Mouse (Mus musculus) MEL (cell line): Measurements from ENCODE around the gene Kmo. TPM values are rescaled to one million over a fixed set of nuclear protein-coding genes. Genes with fewer than 3 reads are reported as not detected.

Experiments
- DNase-seq: peaks from one replicate; pipeline ENCODE4 v3.0.0; 2011; ENCODE audit warnings: low read depth, low spot score
- H3K27ac ChIP-seq: 2 replicates; pipeline ENCODE4 v1.5.1; 2012; ENCODE audit warnings: low read depth, mild to moderate bottlenecking, control low read depth, low read length, moderate library complexity; ENCODE audit not compliant: control insufficient read depth
- H3K27me3 ChIP-seq, 2 experiments: fragments of 150-350 bp in 1 of 2; sonication (generic) in 1 of 2; 2 replicates each; pipeline ENCODE4 v1.6.1; 2012; ENCODE audit warnings: low read length in 2 of 2, mild to moderate bottlenecking in 2 of 2, improper control_type of control experiment in 1 of 2, moderate library complexity in 1 of 2; ENCODE audit not compliant: insufficient read depth in 2 of 2, control insufficient read depth in 1 of 2
- H3K36me3 ChIP-seq, 2 experiments: 2 replicates each; pipeline ENCODE4 v1.6.1; 2012 to 2014; ENCODE audit warnings: low read length in 2 of 2, improper control_type of control experiment in 1 of 2, inconsistent platforms in 1 of 2, mild to moderate bottlenecking in 1 of 2; ENCODE audit not compliant: insufficient read depth in 2 of 2, control insufficient read depth in 1 of 2
- H3K4me1 ChIP-seq, 2 experiments: fragments of 150-350 bp in 1 of 2; sonication (generic) in 1 of 2; 2 replicates each; pipeline ENCODE4 v1.6.1; 2012; ENCODE audit warnings: low read length in 2 of 2, improper control_type of control experiment in 1 of 2, mild to moderate bottlenecking in 1 of 2; ENCODE audit not compliant: insufficient read depth in 2 of 2, control insufficient read depth in 1 of 2
- H3K4me3 ChIP-seq, 2 experiments: fragments of 150-350 bp in 1 of 2; sonication (generic) in 1 of 2; 2 replicates each; pipeline ENCODE4 v1.5.1; 2012; ENCODE audit warnings: low read depth in 2 of 2, low read length in 2 of 2, mild to moderate bottlenecking in 2 of 2, moderate library complexity in 2 of 2, control low read depth in 1 of 2, improper control_type of control experiment in 1 of 2; ENCODE audit not compliant: control insufficient read depth in 1 of 2, insufficient read depth in 1 of 2
- H3K79me2 ChIP-seq: 2 replicates; pipeline ENCODE4 v1.6.1; 2012; ENCODE audit warnings: mild to moderate bottlenecking, low read length, moderate library complexity; ENCODE audit not compliant: control insufficient read depth, poor library complexity, insufficient read depth
- H3K9ac ChIP-seq: 2 replicates; pipeline ENCODE4 v1.6.1; 2012; ENCODE audit warnings: low read depth, mild to moderate bottlenecking, control low read depth, low read length, moderate library complexity; ENCODE audit not compliant: control insufficient read depth, poor library complexity, severe bottlenecking
- H3K9me3 ChIP-seq: fragments of 150-350 bp; sonication (generic); replicated peaks from 2 replicates; pipeline ENCODE4 v1.6.1; 2012; ENCODE audit warnings: mild to moderate bottlenecking, low read length, improper control_type of control experiment, moderate library complexity; ENCODE audit not compliant: insufficient read depth
- BHLHE40 ChIP-seq: IDR thresholded peaks from 2 replicates; pipeline ENCODE4 v1.6.1; 2012; ENCODE audit warnings: low read depth, mild to moderate bottlenecking, inconsistent platforms, low read length, improper control_type of control experiment, borderline replicate concordance
- CHD1 ChIP-seq: IDR thresholded peaks from 2 replicates; pipeline ENCODE4 v1.6.1; 2012; ENCODE audit warnings: low read depth, mild to moderate bottlenecking, inconsistent platforms, low read length, improper control_type of control experiment
- CHD2 ChIP-seq: IDR thresholded peaks from 2 replicates; pipeline ENCODE4 v1.6.1; 2011; ENCODE audit warnings: low read length, improper control_type of control experiment
- CTCF ChIP-seq, 3 experiments: IDR thresholded peaks in 2 of 3; conservative IDR thresholded peaks in 1 of 3; 2 replicates each; pipeline ENCODE4 v1.5.1; 2011 to 2012; ENCODE audit warnings: low read length in 3 of 3, low read depth in 2 of 3, mild to moderate bottlenecking in 2 of 3, improper control_type of control experiment in 1 of 3, inconsistent platforms in 1 of 3, mixed read lengths in 1 of 3, moderate library complexity in 1 of 3; ENCODE audit not compliant: control insufficient read depth in 1 of 3, insufficient read depth in 1 of 3, poor library complexity in 1 of 3, severe bottlenecking in 1 of 3
- E2F4 ChIP-seq: IDR thresholded peaks from 2 replicates; pipeline ENCODE4 v1.6.1; 2011; ENCODE audit warnings: low read depth, low read length, improper control_type of control experiment, borderline replicate concordance
- ELF1 ChIP-seq: IDR thresholded peaks from 2 replicates; pipeline ENCODE4 v1.6.1; 2014; ENCODE audit warnings: low read depth, mild to moderate bottlenecking, inconsistent platforms, low read length, improper control_type of control experiment, moderate library complexity
- EP300 ChIP-seq, 2 experiments: IDR thresholded peaks; 2 replicates each; pipeline ENCODE4 v1.6.1; 2011; ENCODE audit warnings: improper control_type of control experiment in 2 of 2, low read length in 2 of 2, low read depth in 1 of 2, mild to moderate bottlenecking in 1 of 2
- ETS1 ChIP-seq: IDR thresholded peaks from 2 replicates; pipeline ENCODE4 v1.6.1; 2012; ENCODE audit warnings: low read depth, mild to moderate bottlenecking, inconsistent platforms, low read length, improper control_type of control experiment, moderate library complexity
- GABPA ChIP-seq: IDR thresholded peaks from 2 replicates; pipeline ENCODE4 v1.6.1; 2012; ENCODE audit warnings: low read depth, mild to moderate bottlenecking, inconsistent platforms, low read length, improper control_type of control experiment, moderate library complexity
- GATA1 ChIP-seq: IDR thresholded peaks from 2 replicates; pipeline ENCODE4 v1.6.1; 2011; ENCODE audit warnings: low read depth, low read length, improper control_type of control experiment
- HCFC1 ChIP-seq: IDR thresholded peaks from 2 replicates; pipeline ENCODE4 v1.6.1; 2012; ENCODE audit warnings: low read depth, mild to moderate bottlenecking, inconsistent platforms, low read length, improper control_type of control experiment, moderate library complexity
- JUND ChIP-seq: IDR thresholded peaks from 2 replicates; pipeline ENCODE4 v1.6.1; 2011; ENCODE audit warnings: low read depth, mild to moderate bottlenecking, improper control_type of control experiment, low read length
- KAT2A ChIP-seq: conservative IDR thresholded peaks from 2 replicates; pipeline ENCODE4 v1.6.1; 2012; ENCODE audit warnings: low read depth, low read length, improper control_type of control experiment, inconsistent platforms
- MAFK ChIP-seq: IDR thresholded peaks from 2 replicates; pipeline ENCODE4 v1.6.1; 2011; ENCODE audit warnings: low read depth, mild to moderate bottlenecking, low read length, improper control_type of control experiment, borderline replicate concordance
- MAX ChIP-seq: IDR thresholded peaks from 2 replicates; pipeline ENCODE4 v1.6.1; 2011; ENCODE audit warnings: low read length, improper control_type of control experiment
- MAZ ChIP-seq: IDR thresholded peaks from 2 replicates; pipeline ENCODE4 v1.6.1; 2012; ENCODE audit warnings: low read depth, mild to moderate bottlenecking, inconsistent platforms, low read length, improper control_type of control experiment
- MEF2A ChIP-seq: IDR thresholded peaks from 2 replicates; pipeline ENCODE4 v1.6.1; 2014; ENCODE audit warnings: low read depth, mild to moderate bottlenecking, inconsistent platforms, low read length, improper control_type of control experiment; ENCODE audit not compliant: poor library complexity, insufficient replicate concordance, severe bottlenecking; ENCODE audit errors: extremely low read depth
- MXI1 ChIP-seq: IDR thresholded peaks from 2 replicates; pipeline ENCODE4 v1.6.1; 2011; ENCODE audit warnings: mild to moderate bottlenecking, low read depth, low read length, improper control_type of control experiment
- MYB ChIP-seq: IDR thresholded peaks from 2 replicates; pipeline ENCODE4 v1.6.1; 2011; ENCODE audit warnings: mild to moderate bottlenecking, low read depth, low read length, improper control_type of control experiment
- NRF1 ChIP-seq: IDR thresholded peaks from 2 replicates; pipeline ENCODE4 v1.6.1; 2014; ENCODE audit warnings: low read depth, mild to moderate bottlenecking, inconsistent platforms, low read length, improper control_type of control experiment, moderate library complexity; ENCODE audit not compliant: poor library complexity, insufficient read depth, severe bottlenecking
- POLR2AphosphoS2 ChIP-seq: IDR thresholded peaks from 2 replicates; pipeline ENCODE4 v1.6.1; 2011; ENCODE audit warnings: low read length, improper control_type of control experiment
- RAD21 ChIP-seq: IDR thresholded peaks from 2 replicates; pipeline ENCODE4 v1.6.1; 2011; ENCODE audit warnings: mild to moderate bottlenecking, low read depth, low read length, improper control_type of control experiment
- RCOR1 ChIP-seq: IDR thresholded peaks from 2 replicates; pipeline ENCODE4 v1.6.1; 2012; ENCODE audit warnings: low read depth, mild to moderate bottlenecking, inconsistent platforms, low read length, improper control_type of control experiment
- SIN3A ChIP-seq: IDR thresholded peaks from 2 replicates; pipeline ENCODE4 v1.6.1; 2012; ENCODE audit warnings: low read length, improper control_type of control experiment, inconsistent platforms
- SMC3 ChIP-seq: IDR thresholded peaks from 2 replicates; pipeline ENCODE4 v1.6.1; 2011; ENCODE audit warnings: low read depth, low read length, improper control_type of control experiment
- TAL1 ChIP-seq: IDR thresholded peaks from 2 replicates; pipeline ENCODE4 v1.6.1; 2012; ENCODE audit warnings: mild to moderate bottlenecking, inconsistent platforms, low read length, moderate library complexity, mixed read lengths
- TBP ChIP-seq: IDR thresholded peaks from 2 replicates; pipeline ENCODE4 v1.8.0; 2011; ENCODE audit warnings: low read depth, low read length, improper control_type of control experiment
- TCF12 ChIP-seq: IDR thresholded peaks from 2 replicates; pipeline ENCODE4 v1.6.1; 2014; ENCODE audit warnings: low read depth, mild to moderate bottlenecking, inconsistent platforms, low read length, improper control_type of control experiment, moderate library complexity
- UBTF ChIP-seq: IDR thresholded peaks from 2 replicates; pipeline ENCODE4 v1.6.1; 2012; ENCODE audit warnings: low read depth, mild to moderate bottlenecking, inconsistent platforms, low read length, improper control_type of control experiment, moderate library complexity, borderline replicate concordance; ENCODE audit not compliant: insufficient read depth
- USF1 ChIP-seq: IDR thresholded peaks from 2 replicates; pipeline ENCODE4 v1.6.1; 2014; ENCODE audit warnings: low read depth, mild to moderate bottlenecking, inconsistent platforms, low read length, improper control_type of control experiment, moderate library complexity
- USF2 ChIP-seq, 2 experiments: IDR thresholded peaks; 2 replicates each; pipeline ENCODE4 v1.6.1; 2011 to 2012; ENCODE audit warnings: improper control_type of control experiment in 2 of 2, low read length in 2 of 2, borderline replicate concordance in 1 of 2, inconsistent platforms in 1 of 2, low read depth in 1 of 2, mild to moderate bottlenecking in 1 of 2; ENCODE audit not compliant: insufficient read depth in 1 of 2
- ZC3H11A ChIP-seq: IDR thresholded peaks from 2 replicates; pipeline ENCODE4 v1.6.1; 2012; ENCODE audit warnings: low read depth, mild to moderate bottlenecking, inconsistent platforms, low read length, improper control_type of control experiment
- ZKSCAN1 ChIP-seq: IDR thresholded peaks from 2 replicates; pipeline ENCODE4 v1.6.1; 2012; ENCODE audit warnings: low read depth, mild to moderate bottlenecking, inconsistent platforms, low read length, improper control_type of control experiment, moderate library complexity
- ZMIZ1 ChIP-seq: IDR thresholded peaks from 2 replicates; pipeline ENCODE4 v1.6.1; 2012; ENCODE audit warnings: low read depth, mild to moderate bottlenecking, inconsistent platforms, low read length, improper control_type of control experiment, moderate library complexity
- ZNF384 ChIP-seq: IDR thresholded peaks from 2 replicates; pipeline ENCODE4 v1.6.1; 2012; ENCODE audit warnings: low read depth, mild to moderate bottlenecking, inconsistent platforms, low read length, improper control_type of control experiment
- polyA plus RNA-seq, 2 experiments: library from polyadenylated mRNA; stranded (reverse) in 1 of 2; unstranded in 1 of 2; fragments of >175 nt in 1 of 2; fragments of >200 nt in 1 of 2; gene quantifications; 2 replicates each; pipeline versions ENCODE4 v1.2.1 to v1.2.4; 2012; ENCODE audit warnings: low replicate concordance in 2 of 2, low read depth in 1 of 2; ENCODE audit not compliant: insufficient read length in 2 of 2, insufficient read depth in 1 of 2, missing spikeins in 1 of 2
- total RNA-seq: library from RNA; depleted of rRNA; stranded (reverse); fragments of 300-350 nt; gene quantifications from 2 replicates; pipeline ENCODE4 v1.2.3, GENCODE M21; 2012

The Kmo gene
- total and polyA plus RNA-seq, 3 experiments, result 0.27 to 1.6 TPM; not detected in 1

DNA sequence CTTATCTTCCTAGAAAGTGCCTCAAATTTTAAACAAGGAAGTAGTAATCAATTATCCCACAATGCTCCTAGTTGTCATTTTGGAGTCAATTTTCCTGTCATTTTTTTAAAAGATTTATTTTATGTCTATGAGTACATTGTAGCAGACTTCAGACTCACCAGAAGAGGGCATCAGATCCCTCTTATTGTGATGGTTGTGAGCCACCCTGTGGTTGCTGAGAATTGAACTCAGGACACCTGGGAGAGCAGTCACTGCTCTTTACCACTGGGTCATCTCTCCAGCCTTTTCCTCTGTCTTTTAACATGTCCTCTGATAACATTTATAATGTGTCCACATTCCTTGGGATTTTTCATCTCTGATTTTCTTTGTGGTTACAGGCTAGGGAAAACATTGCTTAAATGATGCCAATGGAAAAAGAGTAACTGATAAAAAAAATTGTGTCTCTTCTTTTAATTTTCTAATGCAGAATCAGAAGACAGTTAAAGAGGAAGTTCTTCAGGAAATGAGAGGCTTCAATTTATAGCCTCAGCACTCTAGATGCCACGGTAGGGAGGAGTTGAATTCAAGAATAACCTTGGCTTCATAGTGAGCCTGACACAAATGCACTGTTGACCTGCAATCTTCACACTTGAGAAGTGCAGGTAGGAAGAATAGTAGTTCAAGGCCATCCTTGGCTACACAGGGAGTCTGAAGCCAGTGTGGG lies 6.0 kb downstream of the Kmo start:
- peaks cover 2 to 26% of the 10 kb centered on the region in 2 experiments for H3K4me1 ChIP-seq
- H3K36me3 ChIP-seq, result peaks cover 0 to 26% of the 10 kb centered on the region in 2 experiments; a peak in 2 of 4 replicates
- peak overlapping the region; percentile 80 for H3K9ac ChIP-seq
- H3K79me2 ChIP-seq, result peaks cover 25% of the 10 kb centered on the region
- peak; percentile 86 for DNase-seq
- no peaks in the 10 kb centered on the region for H3K27me3 ChIP-seq
- no peaks in the 10 kb centered on the region for H3K9me3 ChIP-seq
- H3K4me3 ChIP-seq, result peak overlapping the region; percentile 38 to 67
- peak overlapping the region; percentile 92 for H3K27ac ChIP-seq
- TF ChIP-seq KAT2A (no peak), GABPA (no peak), EP300 (IDR thresholded peaks at IDR 0.05; ENCODE audit: low read depth in 1 of 2, low read length in 2 of 2) (peak; percentile 45 to 54; a peak in 2 of 4 replicates), MYB (no peak), SMC3 (peak; percentile 69), SIN3A (peak; percentile 42; the same call in 1 of the 2 replicates), ETS1 (peak; percentile 36; the same call in 1 of the 2 replicates), CHD1 (0 out of 2 replicates have a peak, but pooled peaks have one; percentile 36), TAL1 (no peak), ZC3H11A (peak; percentile 59), POLR2AphosphoS2 (no peak), ZMIZ1 (no peak), MAFK (no peak), USF2 (IDR thresholded peaks at IDR 0.05; ENCODE audit: borderline replicate concordance in 1 of 2, insufficient read depth in 1 of 2, low read depth in 1 of 2, low read length in 2 of 2) (no peak), MAX (peak; percentile 21), HCFC1 (no peak; the same call in 1 of the 2 replicates), BHLHE40 (no peak), MXI1 (no peak; the same call in 1 of the 2 replicates), UBTF (no peak), MAZ (0 out of 2 replicates have a peak, but pooled peaks have one; percentile 49), RAD21 (peak; percentile 65), ZKSCAN1 (no peak), CTCF (IDR thresholded peaks at IDR 0.05 in 2 of 3, conservative IDR thresholded peaks at IDR 0.05 in 1 of 3; ENCODE audit: control insufficient read depth in 1 of 3, insufficient read depth in 1 of 3, low read depth in 2 of 3, low read length in 3 of 3, poor library complexity in 1 of 3, severe bottlenecking in 1 of 3) (peak; percentile 46 to 85 (median 58)), CHD2 (no peak), USF1 (no peak), NRF1 (no peak), MEF2A (no peak), TBP (0 out of 2 replicates have a peak, but pooled peaks have one; percentile 20), ELF1 (0 out of 2 replicates have a peak, but pooled peaks have one; percentile 5), E2F4 (no peak), GATA1 (no peak), JUND (no peak; the same call in 1 of the 2 replicates), ZNF384 (peak; percentile 42; the same call in 1 of the 2 replicates), TCF12 (no peak), RCOR1 (peak; percentile 59; the same call in 1 of the 2 replicates)
